Mouse (Mus musculus) ES-E14 (cell line): ENCODE measurements around the gene Slc13a4.

Source experiments
- CHD2 ChIP-seq: IDR thresholded peaks from 2 replicates; pipeline ENCODE4 v1.6.1; 2014; ENCODE audit warnings: mild to moderate bottlenecking, low read depth, low read length, inconsistent platforms
- HCFC1 ChIP-seq: IDR thresholded peaks from 2 replicates; pipeline ENCODE4 v1.6.1; 2012; ENCODE audit warnings: low read length, inconsistent platforms, borderline replicate concordance; ENCODE audit not compliant: insufficient read depth
- ZC3H11A ChIP-seq: IDR thresholded peaks from 2 replicates; pipeline ENCODE4 v1.6.1; 2012; ENCODE audit warnings: low read depth, mild to moderate bottlenecking, inconsistent platforms, low read length, borderline replicate concordance
- ZNF384 ChIP-seq: IDR thresholded peaks from 2 replicates; pipeline ENCODE4 v1.6.1; 2012; ENCODE audit warnings: low read depth, low read length, inconsistent platforms

DNA sequence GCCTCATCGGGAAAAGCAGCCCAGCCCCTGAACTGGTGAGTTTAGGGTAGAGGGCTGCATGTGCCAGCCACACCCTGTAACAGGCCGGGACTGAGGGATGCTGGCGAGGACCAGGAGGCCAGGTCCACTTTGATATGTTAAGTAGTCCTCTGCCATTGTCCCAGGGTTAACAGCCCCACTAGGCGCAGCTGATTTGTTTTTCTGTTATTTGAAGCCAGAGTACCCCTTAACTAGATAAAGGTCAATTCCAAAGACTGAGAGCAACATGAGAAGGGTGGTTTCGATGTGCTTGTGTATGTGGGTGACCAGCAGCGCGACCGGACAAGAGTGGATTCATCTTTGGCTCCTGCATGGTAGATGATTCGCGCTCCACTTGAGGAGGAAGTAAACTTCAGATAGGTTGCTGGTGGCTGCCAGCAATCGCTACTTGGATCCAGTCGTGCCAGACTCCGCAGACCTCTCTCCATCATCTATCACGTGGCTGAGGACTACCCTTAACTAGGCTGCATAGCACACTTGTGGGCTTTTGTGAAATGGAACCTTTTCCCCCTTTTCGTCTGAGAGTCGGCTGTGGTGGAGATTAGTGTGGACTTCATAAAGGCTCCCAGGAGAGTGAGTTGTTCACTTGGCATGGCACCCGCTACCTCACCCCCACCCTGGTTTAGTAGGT, 56.0 kb downstream of the Slc13a4 start:
- TF ChIP-seq HCFC1 (no peak), ZNF384 (no peak), ZC3H11A (no peak), CHD2 (no peak)
